Mouse (Mus musculus) common myeloid progenitor, adult 5-6 weeks (primary cell): Measurements from ENCODE around the gene Gm10229. TPM values are rescaled to one million over a fixed set of nuclear protein-coding genes. Genes with fewer than 3 reads are reported as not detected.
"Not testable (repeated sequence)": the region's sequence is repeated elsewhere in the genome, so short reads cannot be mapped to it uniquely, and the experiment has no call there.

ENCODE experiments used
- ATAC-seq: replicated peaks from 2 replicates; pipeline ENCODE4 v1.8.0; 2016; ENCODE audit warnings: low read depth, mild to moderate bottlenecking, moderate TSS enrichment, inconsistent platforms; ENCODE audit not compliant: poor library complexity, severe bottlenecking
- total RNA-seq: library from RNA; stranded (forward); fragments of 200-1000, 187-1606 nt; gene quantifications from 2 replicates; pipeline ENCODE4 v1.2.3, GENCODE M21; 2017

Gene Gm10229
- total RNA-seq = not detected in 2 replicates

DNA sequence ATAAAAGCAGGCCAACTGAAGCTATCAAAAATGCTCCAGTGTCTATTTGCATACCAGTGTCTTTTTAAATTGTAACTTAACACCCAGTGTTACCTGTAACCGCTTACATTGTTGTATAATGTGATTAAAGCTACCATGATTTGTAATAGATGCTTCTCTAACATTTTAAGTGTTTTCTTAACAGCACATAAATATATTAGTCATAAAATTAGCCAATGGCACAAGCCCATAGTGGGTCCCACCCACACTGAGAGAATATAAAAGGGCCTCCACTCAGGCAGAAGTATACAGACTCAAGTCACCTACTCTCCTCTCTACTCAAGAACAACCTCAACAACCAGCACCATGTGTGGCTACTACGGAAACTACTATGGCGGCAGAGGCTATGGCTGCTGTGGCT, at the start of gene Gm10229:
TSS of gene Gm10229 (plus strand) at position 301 of the 400 bp plus-strand sequence.
- not testable (repeated sequence) for ATAC-seq

DNA sequence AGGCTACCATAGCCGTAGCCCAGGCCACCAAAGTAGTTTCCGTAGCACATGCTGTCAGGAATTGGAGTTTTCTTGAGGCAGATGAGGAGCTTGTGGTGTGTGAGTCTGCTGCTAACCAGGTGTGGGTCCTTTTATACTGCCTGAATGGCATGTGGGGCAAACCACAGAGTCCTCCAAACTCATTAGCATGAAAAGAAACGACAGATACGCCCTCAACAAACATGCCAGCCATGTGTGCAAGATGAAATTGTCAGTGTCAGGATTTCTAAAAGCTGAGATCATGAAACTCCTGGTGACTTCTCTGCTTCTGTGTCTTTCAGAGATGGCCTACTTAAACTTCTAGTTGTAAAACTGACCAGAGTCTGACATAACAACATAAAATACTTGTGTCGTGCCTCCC, 4.4 kb upstream of the Gm10229 start, which contains the start of gene Krtap22-2:
TSS of gene Krtap22-2 (minus strand) at position 101 of the 400 bp plus-strand sequence.
- ATAC-seq = no peak

GRCm38 (mm10) chr16:89013973-89014372, 1.1 kb upstream of the Gm10229 start:
- no peak for ATAC-seq

DNA sequence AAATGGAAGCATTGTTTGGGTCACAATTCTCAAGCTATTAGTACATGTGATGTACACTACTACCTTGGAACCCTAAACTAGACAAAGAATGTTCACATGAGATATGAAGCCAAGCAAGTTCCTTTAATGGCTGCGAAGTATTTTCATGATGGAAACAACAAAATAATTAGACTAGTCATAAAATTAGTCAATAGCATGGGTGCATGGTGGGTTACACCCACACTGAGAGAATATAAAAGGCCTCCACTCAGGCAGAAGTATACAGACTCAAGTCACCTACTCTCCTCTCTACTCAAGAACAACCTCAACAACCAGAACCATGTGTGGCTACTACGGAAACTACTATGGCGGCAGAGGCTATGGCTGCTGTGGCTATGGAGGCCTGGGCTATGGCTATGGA, 16.3 kb downstream of the Gm10229 start, which contains the start of gene Krtap6-1:
TSS of gene Krtap6-1 (plus strand) at position 301 of the 400 bp plus-strand sequence.
- ATAC-seq = not testable (repeated sequence)

DNA sequence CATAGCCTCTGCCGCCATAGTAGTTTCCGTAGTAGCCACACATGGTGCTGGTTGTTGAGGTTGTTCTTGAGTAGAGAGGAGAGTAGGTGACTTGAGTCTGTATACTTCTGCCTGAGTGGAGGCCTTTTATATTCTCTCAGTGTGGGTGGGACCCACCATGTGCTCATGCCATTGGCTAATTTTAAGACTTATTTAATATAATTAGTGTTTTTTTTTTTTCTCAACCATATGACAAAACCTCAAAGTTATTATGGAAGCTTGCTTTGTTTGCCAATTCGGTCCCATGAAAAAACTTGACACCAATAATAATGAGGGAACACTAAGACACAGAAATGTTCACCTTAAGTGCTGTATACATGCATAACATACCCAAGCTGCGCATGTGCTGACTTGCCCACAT, 26.3 kb downstream of the Gm10229 start, which contains the start of gene Gm10228:
TSS of gene Gm10228 (minus strand) at position 101 of the 400 bp plus-strand sequence.
- not testable (repeated sequence) for ATAC-seq

DNA sequence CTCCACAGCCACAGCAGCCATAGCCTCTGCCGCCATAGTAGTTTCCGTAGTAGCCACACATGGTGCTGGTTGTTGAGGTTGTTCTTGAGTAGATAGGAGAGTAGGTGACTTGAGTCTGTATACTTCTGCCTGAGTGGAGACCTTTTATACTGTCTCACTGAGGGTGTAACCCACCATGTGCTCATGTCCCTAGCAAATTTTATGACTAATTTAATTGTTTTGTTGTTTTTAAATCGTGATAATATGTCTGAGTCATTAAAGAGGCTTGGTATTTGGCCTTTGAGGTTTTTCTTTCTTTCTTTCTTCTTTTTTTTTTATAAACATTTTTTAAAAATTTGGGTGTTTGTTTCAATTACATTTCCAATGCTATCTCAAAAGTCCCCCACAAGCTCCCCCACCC, 32.7 kb downstream of the Gm10229 start, which contains the start of gene Krtap6-5:
TSS of gene Krtap6-5 (minus strand) at position 101 of the 400 bp plus-strand sequence.
- no peak for ATAC-seq

DNA sequence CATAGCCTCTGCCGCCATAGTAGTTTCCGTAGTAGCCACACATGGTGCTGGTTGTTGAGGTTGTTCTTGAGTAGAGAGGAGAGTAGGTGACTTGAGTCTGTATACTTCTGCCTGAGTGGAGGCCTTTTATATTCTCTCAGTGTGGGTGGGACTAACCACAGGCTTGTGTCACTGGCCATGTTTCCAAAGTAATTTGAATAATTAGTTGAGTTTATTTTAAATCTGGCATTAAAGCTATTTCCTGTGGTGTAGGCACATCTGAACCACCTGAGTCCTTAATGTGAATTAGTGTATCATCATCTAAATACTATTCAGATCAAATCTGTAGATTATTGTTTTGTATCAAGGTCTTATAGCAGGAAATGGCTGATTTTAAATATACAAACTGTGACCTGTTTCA, 48.8 kb downstream of the Gm10229 start, which contains the start of gene 1110025L11Rik:
TSS of gene 1110025L11Rik (minus strand) at position 101 of the 400 bp plus-strand sequence.
- ATAC-seq = not testable (repeated sequence)

Other genes with a start within 250 kb of the Gm10229 start
- gene 2310057N15Rik, start 241.1 kb upstream of the Gm10229 start, total RNA-seq = not detected in 2 replicates
- not detected in 2 replicates for gene Gm5965, start 237.4 kb upstream of the Gm10229 start, total RNA-seq
- not detected in 2 replicates for gene Gm20741, start 203.1 kb upstream of the Gm10229 start, total RNA-seq
- not detected in 2 replicates for gene Krtap15, start 195.1 kb upstream of the Gm10229 start, total RNA-seq
- gene Krtap14, start 189.1 kb upstream of the Gm10229 start, total RNA-seq = not detected in 2 replicates
- not detected in 2 replicates for gene Krtap19-1, start 145.9 kb upstream of the Gm10229 start, total RNA-seq
- gene Krtap19-2, start 141.0 kb upstream of the Gm10229 start, total RNA-seq = not detected in 2 replicates
- gene Krtap19-3, start 137.2 kb upstream of the Gm10229 start, total RNA-seq = not detected in 2 replicates
- gene Krtap19-4, start 130.2 kb upstream of the Gm10229 start, total RNA-seq = not detected in 2 replicates
- not detected in 2 replicates for gene Krtap19-5, start 118.8 kb upstream of the Gm10229 start, total RNA-seq
- not detected in 2 replicates for gene Krtap19-9b, start 83.0 kb upstream of the Gm10229 start, total RNA-seq
- not detected in 2 replicates for gene Krtap16-3, start 52.4 kb upstream of the Gm10229 start, total RNA-seq
- not detected in 2 replicates for gene Krtap22-2, start 4.5 kb upstream of the Gm10229 start, total RNA-seq
- gene Krtap6-1, start 16.4 kb downstream of the Gm10229 start, total RNA-seq = not detected in 2 replicates
- gene Gm10228, start 26.2 kb downstream of the Gm10229 start, total RNA-seq = not detected in 2 replicates
- gene Krtap6-5, start 32.6 kb downstream of the Gm10229 start, total RNA-seq = not detected in 2 replicates
- not detected in 2 replicates for gene 1110025L11Rik, start 48.7 kb downstream of the Gm10229 start, total RNA-seq
- not detected in 2 replicates for gene Krtap6-3, start 68.7 kb downstream of the Gm10229 start, total RNA-seq
- not detected in 2 replicates for gene Gm6358, start 125.6 kb downstream of the Gm10229 start, total RNA-seq
- not detected in 2 replicates for gene Gm10061, start 135.8 kb downstream of the Gm10229 start, total RNA-seq
- gene Gm9789, start 142.7 kb downstream of the Gm10229 start, total RNA-seq = not detected in 2 replicates
- gene Gm7735, start 154.2 kb downstream of the Gm10229 start, total RNA-seq = not detected in 2 replicates
- not detected in 2 replicates for gene 1110057P08Rik, start 159.5 kb downstream of the Gm10229 start, total RNA-seq
- gene Krtap20-2, start 190.6 kb downstream of the Gm10229 start, total RNA-seq = not detected in 2 replicates